Mouse (Mus musculus) large intestine, adult 2 months (tissue): Measurements from ENCODE around the gene AI413582. TPM values are rescaled to one million over a fixed set of nuclear protein-coding genes. Genes with fewer than 3 reads are reported as not detected.

Experiments
- DNase-seq: peaks from one replicate; pipeline ENCODE4 v3.0.0-alpha.2; 2012; ENCODE audit warnings: low read depth, low spot score
- WGBS: fragments of 180-500 bp; shearing (Covaris S2); methylation state at CpG from one replicate; pipeline ENCODE4 v1.1.7; 2018; 5-methylcytosine and 5-hydroxymethylcytosine counted together
- polyA plus RNA-seq: library from polyadenylated mRNA; depleted of rRNA; stranded (reverse); fragments of >200 nt; gene quantifications from 2 replicates; pipeline ENCODE4 v1.2.3, GENCODE M21; 2012; rRNA removed

AI413582 gene
- polyA plus RNA-seq, 1 experiment, result 33.5 TPM

DNA sequence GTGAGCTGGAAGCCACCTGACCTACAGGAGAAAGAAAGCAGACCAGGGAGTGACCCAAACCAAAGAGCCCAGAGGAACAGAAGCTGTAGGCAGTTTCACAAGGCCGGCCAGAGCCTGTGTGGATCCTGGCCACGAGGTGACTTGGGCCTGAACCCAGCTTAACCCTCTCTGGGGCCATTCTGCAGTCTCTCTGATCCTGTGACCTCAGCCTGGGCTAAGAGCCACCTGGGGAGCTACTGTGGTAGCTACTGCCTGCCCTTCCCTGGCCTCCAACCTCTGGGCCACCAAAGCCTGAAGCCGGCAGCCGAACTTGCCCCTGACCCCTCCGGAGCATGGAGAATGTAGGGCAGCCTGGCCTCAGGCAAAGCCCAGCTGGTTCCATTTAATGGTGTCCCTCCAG, 36.8 kb downstream of the AI413582 start:
- no peak for DNase-seq
- 71% methylated on average over 5 of the region's 5 CpGs for WGBS

DNA sequence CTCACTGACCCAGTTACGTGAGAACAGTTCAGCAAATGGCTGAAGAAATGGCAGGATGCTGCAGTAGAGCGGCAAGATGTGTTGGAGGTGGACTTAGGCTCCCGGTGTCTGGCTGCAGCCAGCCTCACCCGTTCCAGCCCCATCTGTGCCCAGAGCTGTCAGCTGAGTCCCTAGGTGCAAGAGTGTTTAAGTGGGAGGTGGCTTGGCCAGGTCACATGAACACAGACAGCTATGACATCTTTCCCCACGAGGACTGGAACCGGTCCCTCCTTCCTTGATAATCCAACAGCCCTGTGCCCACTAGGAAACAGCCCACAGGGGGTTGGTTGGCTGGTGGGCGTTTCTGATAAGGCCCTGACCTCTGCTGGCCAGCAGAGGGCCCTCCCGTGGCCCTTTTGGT, 37.5 kb downstream of the AI413582 start:
- 50% methylated on average over 8 of the region's 8 CpGs for WGBS

DNA sequence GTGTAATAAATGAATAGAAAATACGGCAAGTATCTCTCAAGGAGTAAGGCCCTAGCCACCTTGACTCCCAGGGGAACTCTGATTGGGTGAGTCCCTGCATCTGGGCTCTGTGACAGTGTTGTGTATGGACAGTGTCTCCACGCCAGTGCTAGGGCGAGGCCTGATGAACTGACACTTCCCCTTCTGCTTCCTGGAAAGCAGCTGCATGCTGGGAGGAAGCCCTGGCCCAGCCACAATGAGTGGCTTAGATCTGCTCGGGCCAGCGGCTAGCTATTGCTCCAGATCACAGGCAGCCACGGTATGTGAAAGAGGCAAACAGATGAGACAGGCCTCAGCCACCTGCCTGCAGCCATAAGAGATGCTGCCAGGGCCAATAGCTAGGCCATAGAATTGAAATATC, 38.4 kb downstream of the AI413582 start:
- 44% methylated on average over 6 of the region's 6 CpGs for WGBS
- no peak for DNase-seq

More for the DNA sequence above, 37.5 kb downstream of the AI413582 start:
- DNase-seq, result no peak

DNA sequence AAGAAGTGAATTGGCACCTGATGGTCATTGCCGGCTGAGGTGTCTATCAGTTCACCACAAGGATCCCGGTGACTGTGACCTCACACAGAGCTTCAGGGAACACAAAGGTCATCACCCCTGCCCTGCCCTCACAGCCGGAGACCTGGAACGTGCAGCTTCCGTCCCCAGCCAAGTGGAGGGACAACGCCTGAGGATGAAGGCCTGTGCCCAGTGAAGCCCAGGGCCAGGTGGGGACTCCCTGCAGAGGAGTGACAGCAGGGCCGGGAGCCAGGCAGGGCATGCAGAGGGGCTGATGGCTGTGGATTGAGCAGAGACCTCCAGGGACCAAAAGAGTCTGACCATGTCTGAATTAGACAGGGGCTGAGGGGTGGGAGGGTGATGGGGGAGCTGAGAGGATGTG, 42.4 kb downstream of the AI413582 start:
- 72% methylated on average over 7 of the region's 7 CpGs for WGBS
- no peak for DNase-seq

DNA sequence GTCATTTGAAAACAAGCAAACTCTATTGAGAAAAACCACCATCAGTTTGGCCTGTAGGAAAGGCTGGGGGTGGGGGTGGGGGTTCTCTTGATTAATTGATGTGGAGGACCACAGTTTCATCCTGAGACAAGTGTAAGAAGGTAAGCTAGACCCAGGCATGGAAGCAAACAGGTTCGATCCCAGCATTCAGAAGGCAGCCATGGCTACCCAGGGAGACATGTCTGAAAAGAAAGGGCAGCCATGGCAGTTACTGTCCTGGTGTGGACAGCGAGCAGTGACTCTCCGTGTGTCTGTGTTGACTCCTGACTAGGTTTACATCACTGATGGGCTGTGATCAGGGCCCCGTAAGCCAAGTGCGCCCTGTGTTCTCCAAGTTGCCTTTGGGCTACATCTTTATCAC, 44.3 kb downstream of the AI413582 start, which contains the start of gene Grm4:
Grm4 (minus strand) TSS at position 101 of the 400 bp plus-strand sequence.
- no peak for DNase-seq
- WGBS, result 75% methylated on average over 5 of the region's 5 CpGs

DNA sequence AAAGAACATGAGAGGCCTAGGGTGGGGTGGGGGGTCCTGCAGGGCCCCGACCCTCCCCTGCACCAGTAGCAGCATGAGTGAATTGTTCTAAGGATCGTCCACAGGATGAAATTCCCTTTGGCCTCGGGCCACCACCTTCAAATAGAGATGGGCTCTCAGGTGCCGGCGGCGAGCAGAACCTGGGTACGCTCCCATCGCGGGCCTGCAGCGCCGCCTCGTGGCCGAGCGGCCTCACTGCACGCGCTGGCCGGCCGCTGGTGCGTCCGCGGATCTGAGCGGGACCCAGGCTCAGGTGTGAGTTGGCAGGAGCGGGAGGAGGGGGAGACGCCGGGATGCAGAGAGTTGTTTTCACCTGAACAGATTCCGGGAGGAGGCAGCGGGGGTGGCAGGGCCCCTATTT, 45.0 kb downstream of the AI413582 start:
- WGBS, result 1% methylated on average over 27 of the region's 27 CpGs
- no peak for DNase-seq

DNA sequence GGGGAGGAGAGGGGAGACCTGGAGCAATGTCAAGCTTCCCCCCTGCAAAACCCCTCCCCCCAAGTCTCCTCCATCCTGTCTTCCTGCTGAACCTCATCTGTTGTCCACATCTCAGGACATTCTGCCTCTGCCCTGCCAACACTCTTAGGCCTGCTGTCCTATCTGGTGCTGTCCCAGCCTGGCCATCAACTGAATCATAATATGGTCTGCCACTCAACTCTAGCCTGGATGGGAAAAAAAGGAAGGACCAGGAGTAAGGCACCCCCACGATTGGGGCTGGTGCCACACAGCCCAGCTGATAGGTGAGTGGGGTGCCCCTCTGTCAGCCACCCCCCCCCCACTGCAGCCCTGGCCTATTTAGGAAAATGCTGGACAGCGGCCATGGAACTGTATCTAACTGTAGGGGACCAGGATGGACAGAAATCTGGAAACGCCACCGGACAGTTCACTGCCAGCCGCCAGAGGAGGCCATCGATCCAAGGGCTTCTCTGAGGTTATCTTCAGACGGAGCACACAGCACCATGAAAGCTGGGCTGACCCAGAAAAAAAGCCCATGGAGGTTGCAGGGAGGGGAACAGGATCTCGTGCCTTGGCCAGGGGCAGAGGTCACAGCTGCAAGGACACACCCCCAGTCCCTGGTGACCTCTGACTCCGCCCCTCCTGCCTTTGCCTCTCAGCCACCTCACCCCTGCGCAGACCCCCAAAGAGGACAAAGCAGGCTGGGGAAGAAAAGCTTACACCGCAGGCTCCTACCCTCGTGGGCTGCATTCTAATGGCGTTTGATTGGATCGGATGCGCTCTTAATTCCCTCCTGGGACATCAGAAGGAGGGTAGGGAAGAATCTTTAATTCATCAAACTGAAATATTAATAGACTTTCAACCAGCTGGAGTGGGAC, 46.6 kb downstream of the AI413582 start:
- DNase-seq, result no peak
- WGBS, result 58% methylated on average over 15 of the region's 15 CpGs

DNA sequence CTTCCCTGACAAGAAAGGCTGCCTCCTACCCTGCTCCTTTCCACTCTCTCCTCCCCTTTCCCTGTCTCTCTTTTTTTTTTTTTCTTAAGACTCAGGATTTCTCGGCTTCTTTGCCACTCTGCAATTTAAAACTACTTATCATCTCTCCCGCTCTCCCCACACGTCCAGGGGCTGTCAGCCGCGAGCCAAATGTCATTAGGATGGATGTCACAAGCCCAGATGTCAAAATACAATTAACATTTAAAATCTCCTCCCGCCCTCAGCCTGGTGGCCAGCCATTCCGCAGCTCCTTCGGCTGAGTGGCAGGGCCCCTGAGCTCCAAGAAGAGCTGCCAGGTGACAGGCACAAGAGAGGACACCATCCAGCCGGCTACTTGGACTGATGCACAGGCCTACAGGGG, 47.3 kb downstream of the AI413582 start:
- WGBS, result 53% methylated on average over 9 of the region's 9 CpGs
- no peak for DNase-seq

DNA sequence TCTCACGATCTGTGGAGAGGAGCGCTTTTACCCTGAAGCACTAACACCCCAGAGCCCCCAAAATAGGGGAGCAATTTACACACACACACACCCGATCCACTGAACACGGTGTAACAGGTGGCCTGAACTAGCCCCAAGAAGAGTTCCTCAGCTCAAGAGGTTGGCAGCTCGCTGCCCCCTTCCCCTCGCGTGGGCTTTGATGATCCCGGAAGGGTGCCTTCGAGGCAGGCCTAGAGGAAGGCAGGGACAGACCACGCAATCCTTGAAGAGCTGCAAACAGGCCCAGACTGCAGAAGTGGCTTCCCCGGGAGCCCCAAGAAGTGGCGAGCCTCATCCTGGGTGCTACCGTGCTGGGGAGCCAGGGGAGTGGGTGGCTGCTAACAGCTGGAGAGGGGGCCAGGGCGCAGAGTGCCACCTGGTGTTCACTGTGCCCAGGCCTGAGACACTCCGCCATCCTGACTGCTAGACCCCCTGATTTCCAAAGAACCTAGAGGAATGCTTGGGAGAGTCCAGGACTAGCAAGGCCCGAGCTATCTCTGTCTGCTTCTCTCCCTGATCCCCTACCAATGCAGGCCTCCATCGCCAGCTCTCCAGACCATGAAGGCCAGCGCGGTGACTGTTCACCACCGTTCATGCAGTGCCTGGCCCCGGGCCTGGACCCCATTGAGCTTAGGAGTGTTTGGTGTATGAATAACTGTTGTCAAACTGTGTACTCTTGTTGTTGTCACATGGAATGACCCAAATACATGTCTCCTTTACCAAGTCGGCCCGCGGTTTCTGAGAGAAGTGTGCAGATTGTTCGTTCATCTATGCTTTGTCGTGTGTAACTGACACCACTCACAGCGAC, 51.4 kb downstream of the AI413582 start:
- DNase-seq, result no peak
- WGBS, result 38% methylated on average over 27 of the region's 27 CpGs

Other genes with a start within 250 kb of the AI413582 start
- 0.84 and 1.1 TPM in 2 replicates for gene Grm4, start 44.4 kb downstream of the AI413582 start, polyA plus RNA-seq
- gene Hmga1, start 9.3 kb downstream of the AI413582 start, polyA plus RNA-seq, result 165 and 173 TPM in 2 replicates
- gene Nudt3, start 57.7 kb upstream of the AI413582 start, polyA plus RNA-seq, result 52.5 and 55.9 TPM in 2 replicates
- gene RPS10-NUDT3, start 69.5 kb upstream of the AI413582 start, polyA plus RNA-seq, result not detected in 2 replicates
- 1,233 and 1,275 TPM in 2 replicates for gene Rps10, start 70.9 kb upstream of the AI413582 start, polyA plus RNA-seq
- gene Pacsin1, start 89.8 kb upstream of the AI413582 start, polyA plus RNA-seq, result 1.1 and 1.2 TPM in 2 replicates
- 57.1 and 68.0 TPM in 2 replicates for gene Spdef, start 163.2 kb upstream of the AI413582 start, polyA plus RNA-seq